Mouse (Mus musculus) midbrain, embryonic 14.5 days (tissue): ENCODE data around the gene Arl15. TPM values are rescaled to one million over a fixed set of nuclear protein-coding genes. Genes with fewer than 3 reads are reported as not detected.
A peak's percentile ranks its signal among the peaks of the same experiment; 100 is the strongest.

Experiments used
- ATAC-seq: fragments of 200-750 bp; cut with Nextera tagmentation; 2 replicates; pipeline ENCODE4 v1.8.0; 2017; ENCODE audit warnings: moderate number of reproducible peaks, moderate library complexity; ENCODE audit not compliant: low FRiP score, low TSS enrichment
- DNase-seq: peaks from one replicate; pipeline ENCODE4 v3.0.0-alpha.2; 2015
- H3K27ac ChIP-seq: fragments of 300-500 bp; sonication (generic); replicated peaks from 2 replicates; pipeline ENCODE4 v1.5.1; 2014; ENCODE audit warnings: mild to moderate bottlenecking, low read depth, low read length, moderate library complexity
- H3K27me3 ChIP-seq: fragments of 300-500 bp; sonication (generic); 2 replicates; pipeline ENCODE4 v1.6.1; 2014; ENCODE audit warnings: low read length, control low read depth, mixed read lengths; ENCODE audit not compliant: control insufficient read depth, insufficient read depth
- H3K36me3 ChIP-seq: fragments of 300-500 bp; sonication (generic); 2 replicates; pipeline ENCODE4 v1.6.1; 2014; ENCODE audit warnings: low read length, control low read depth; ENCODE audit not compliant: control insufficient read depth, insufficient read depth
- H3K4me1 ChIP-seq: fragments of 300-500 bp; sonication (generic); 2 replicates; pipeline ENCODE4 v1.6.1; 2014; ENCODE audit warnings: mild to moderate bottlenecking, antibody characterized with exemption, low read length, control low read depth; ENCODE audit not compliant: control insufficient read depth, insufficient read depth
- H3K4me2 ChIP-seq: fragments of 300-500 bp; sonication (generic); 2 replicates; pipeline ENCODE4 v1.6.1; 2014; ENCODE audit warnings: mild to moderate bottlenecking, low read length, moderate library complexity
- H3K4me3 ChIP-seq: fragments of 300-500 bp; sonication (generic); replicated peaks from 2 replicates; pipeline ENCODE4 v1.5.1; 2014; ENCODE audit warnings: low read depth, low read length
- H3K9ac ChIP-seq: fragments of 300-500 bp; sonication (generic); replicated peaks from 2 replicates; pipeline ENCODE4 v1.6.1; 2014; ENCODE audit warnings: mild to moderate bottlenecking, low read length, moderate library complexity
- H3K9me3 ChIP-seq: fragments of 300-500 bp; sonication (generic); 2 replicates; pipeline ENCODE4 v1.6.1; 2016; ENCODE audit warnings: low read length, control low read depth, mixed read lengths; ENCODE audit not compliant: control insufficient read depth
- WGBS: fragments of 180-500 bp; shearing (Covaris S2); extraction: QIAGEN DNeasy Blood & Tissue Kit; methylation state at CpG from one replicate; pipeline ENCODE4 v1.1.7; 2014; 5-methylcytosine and 5-hydroxymethylcytosine counted together
- polyA plus RNA-seq: library from polyadenylated mRNA; unstranded; fragments of >200 nt; fragmentation: Nextera tagmentation; extraction: Ambion mirVana; gene quantifications from 2 replicates; pipeline ENCODE4 v1.2.1, GENCODE M21; 2014

Arl15 gene
- polyA plus RNA-seq, 1 experiment from 2014 or later = 24.5 TPM

DNA sequence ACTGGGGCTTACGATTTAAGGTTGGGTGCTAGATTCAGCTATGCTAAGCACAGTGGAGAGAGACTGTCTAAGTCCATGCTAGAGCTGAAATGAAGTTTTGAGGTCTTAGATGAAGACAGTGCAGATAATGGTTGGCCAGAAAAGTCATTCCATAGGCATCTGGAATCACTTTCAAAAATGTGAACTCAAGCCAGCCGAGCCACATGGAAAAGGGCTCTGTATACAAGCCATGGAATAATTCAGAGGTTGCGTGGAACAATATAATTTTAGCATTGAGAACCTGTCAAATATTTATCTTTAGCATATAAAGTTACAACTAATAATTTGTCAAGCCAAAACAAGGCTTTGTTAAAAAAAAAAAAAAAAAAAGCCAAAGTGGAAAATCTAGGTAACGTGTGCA lies 182.6 kb downstream of the Arl15 start:
- no peak for ATAC-seq
- H3K4me2 ChIP-seq = no peak overlapping the region
- H3K9me3 ChIP-seq = no peaks in the 10 kb centered on the region
- peaks cover 3% of the 10 kb centered on the region; the same call in 1 of the 2 replicates for H3K27me3 ChIP-seq
- no peak for DNase-seq
- H3K4me1 ChIP-seq = peaks cover 12% of the 10 kb centered on the region
- 92% methylated on average over 4 of the region's 4 CpGs for WGBS
- no peak overlapping the region for H3K9ac ChIP-seq
- H3K4me3 ChIP-seq = no peak overlapping the region
- H3K36me3 ChIP-seq = no peaks in the 10 kb centered on the region
- no peak overlapping the region for H3K27ac ChIP-seq

DNA sequence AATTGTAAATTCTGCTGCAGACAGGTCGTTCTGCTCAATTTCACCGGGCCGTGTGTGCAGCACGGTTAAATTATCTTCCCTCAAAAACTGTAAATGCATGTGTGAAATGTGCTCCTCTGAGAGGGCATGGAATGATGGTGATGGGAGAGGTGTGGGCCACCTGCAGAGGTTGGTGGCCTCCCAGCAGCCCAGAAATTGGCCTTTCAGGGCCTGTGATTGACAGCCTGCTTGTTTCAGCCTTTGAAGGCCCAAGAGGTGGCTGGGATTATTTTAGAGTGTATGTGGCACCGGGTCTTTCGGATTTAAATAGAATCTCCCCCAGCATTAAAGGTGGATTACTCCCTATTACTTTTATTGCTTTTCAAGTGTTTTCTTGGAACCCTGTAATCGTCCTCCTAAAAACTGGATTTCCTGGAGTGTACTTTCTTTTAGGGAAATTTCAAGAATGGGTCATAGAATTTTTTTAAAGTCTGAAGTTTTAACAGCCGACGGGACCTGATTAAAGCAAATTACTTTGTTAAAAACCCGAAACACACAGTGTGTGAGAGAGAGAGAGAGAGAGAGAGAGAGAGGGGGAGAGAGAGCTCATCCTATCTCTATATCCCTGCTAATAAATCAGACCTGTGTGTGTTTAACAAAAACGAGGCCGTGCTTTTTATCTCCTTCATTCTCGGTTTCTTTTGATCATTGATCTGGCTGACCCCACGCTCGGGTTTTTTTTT lies 186.6 kb downstream of the Arl15 start:
- WGBS = 15% methylated on average over 15 of the region's 15 CpGs
- Histone ChIP-seq H3K36me3 (no peaks in the 10 kb centered on the region), H3K4me1 (peaks cover 10% of the 10 kb centered on the region), H3K27me3 (peaks cover 3% of the 10 kb centered on the region; the same call in 1 of the 2 replicates), H3K27ac (no peak overlapping the region), H3K9me3 (no peaks in the 10 kb centered on the region), H3K4me3 (no peak overlapping the region), H3K4me2 (peak overlapping the region; percentile 13), H3K9ac (no peak overlapping the region)
- ATAC-seq (no peak), DNase-seq (no peak)

GRCm38 (mm10) chr13:113981461-113982000 lies 187.2 kb downstream of the Arl15 start:
- H3K36me3 ChIP-seq = no peaks in the 10 kb centered on the region
- no peak overlapping the region for H3K9ac ChIP-seq
- no peak overlapping the region for H3K4me3 ChIP-seq
- DNase-seq (peak; percentile 63), ATAC-seq (peak; percentile 53; the same call in 1 of the 2 replicates)
- H3K9me3 ChIP-seq = no peaks in the 10 kb centered on the region
- H3K27ac ChIP-seq = no peak overlapping the region
- peaks cover 3% of the 10 kb centered on the region; the same call in 1 of the 2 replicates for H3K27me3 ChIP-seq
- H3K4me2 ChIP-seq = peak overlapping the region; percentile 13
- H3K4me1 ChIP-seq = peaks cover 10% of the 10 kb centered on the region
- 6% methylated on average over 9 of the region's 9 CpGs for WGBS

GRCm38 (mm10) chr13:113983633-113984032 lies 189.3 kb downstream of the Arl15 start:
- Histone ChIP-seq H3K9me3 (no peaks in the 10 kb centered on the region), H3K27me3 (peaks cover 3% of the 10 kb centered on the region; the same call in 1 of the 2 replicates), H3K27ac (no peak overlapping the region), H3K9ac (no peak overlapping the region), H3K36me3 (no peaks in the 10 kb centered on the region), H3K4me3 (no peak overlapping the region), H3K4me2 (no peak overlapping the region), H3K4me1 (peaks cover 10% of the 10 kb centered on the region)
- 73% methylated on average over 6 of the region's 6 CpGs for WGBS
- ATAC-seq (no peak), DNase-seq (no peak)

DNA sequence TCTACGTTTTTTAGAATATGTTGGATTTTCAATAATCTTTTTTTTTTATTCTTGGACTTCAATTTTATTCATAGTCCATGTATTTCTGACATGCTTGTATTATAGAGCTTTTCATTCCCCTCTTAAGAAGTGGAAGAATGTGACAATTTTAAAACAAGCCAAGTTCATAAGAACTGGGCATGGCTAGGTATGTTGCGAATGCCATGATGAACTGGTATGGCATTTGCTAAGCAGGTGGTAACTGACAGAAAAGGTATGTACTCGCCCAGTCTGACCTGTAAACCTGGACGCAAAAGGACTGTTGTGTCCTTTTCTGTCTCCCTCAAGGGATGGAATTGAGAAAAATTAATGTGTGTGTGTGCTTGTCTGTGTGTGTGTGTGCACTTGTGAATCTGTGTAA lies 190.2 kb downstream of the Arl15 start:
- Histone ChIP-seq H3K4me1 (peaks cover 10% of the 10 kb centered on the region), H3K9ac (no peak overlapping the region), H3K4me2 (no peak overlapping the region), H3K27ac (no peak overlapping the region), H3K4me3 (no peak overlapping the region), H3K36me3 (no peaks in the 10 kb centered on the region), H3K27me3 (peaks cover 3% of the 10 kb centered on the region; the same call in 1 of the 2 replicates), H3K9me3 (no peaks in the 10 kb centered on the region)
- DNase-seq (no peak), ATAC-seq (no peak)
- 97% methylated on average over 4 of the region's 4 CpGs for WGBS

- 91% methylated on average over 13 of the region's 13 CpGs for WGBS
- Histone ChIP-seq H3K9me3 (no peaks in the 10 kb centered on the region), H3K4me2 (no peak overlapping the region), H3K27ac (no peak overlapping the region), H3K9ac (no peak overlapping the region), H3K4me3 (no peak overlapping the region), H3K27me3 (no peaks in the 10 kb centered on the region), H3K4me1 (peaks cover 1% of the 10 kb centered on the region; the same call in 1 of the 2 replicates), H3K36me3 (no peaks in the 10 kb centered on the region)
- peak; percentile 57 for DNase-seq
- ATAC-seq = no peak; the same call in 1 of the 2 replicates
Observed at GRCm38 (mm10) chr13:113986864-113987562, 192.7 kb downstream of the Arl15 start.

- Histone ChIP-seq H3K36me3 (no peaks in the 10 kb centered on the region), H3K4me3 (no peak overlapping the region), H3K27me3 (no peaks in the 10 kb centered on the region), H3K4me2 (no peak overlapping the region), H3K9ac (no peak overlapping the region), H3K27ac (no peak overlapping the region), H3K9me3 (no peaks in the 10 kb centered on the region), H3K4me1 (0 out of 2 replicates have a peak, but pooled peaks cover 3% of the 10 kb centered on the region)
- 93% methylated on average over 3 of the region's 3 CpGs for WGBS
- no peak for DNase-seq
- no peak for ATAC-seq
Observed at GRCm38 (mm10) chr13:113990247-113990646, 195.9 kb downstream of the Arl15 start.

DNA sequence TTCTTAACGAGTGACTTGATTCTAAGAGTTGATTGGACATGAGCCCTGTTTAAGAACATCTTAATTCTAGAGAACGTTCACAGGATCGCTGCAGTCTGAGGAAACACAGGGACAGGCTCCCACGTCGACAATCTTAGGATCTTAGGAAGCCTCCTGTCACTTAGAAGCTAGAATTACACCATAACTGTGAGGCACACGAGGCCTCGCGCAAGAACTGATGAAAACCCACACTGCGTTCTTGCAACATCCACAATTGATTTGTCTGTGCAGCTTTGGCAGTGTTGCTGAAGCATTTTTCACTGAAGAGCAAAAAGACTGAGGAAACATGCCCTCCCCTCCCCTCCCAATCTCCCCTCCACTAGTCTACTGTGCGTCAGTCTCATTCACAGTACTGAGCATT lies 196.4 kb downstream of the Arl15 start:
- Histone ChIP-seq H3K4me2 (no peak overlapping the region), H3K36me3 (no peaks in the 10 kb centered on the region), H3K27me3 (no peaks in the 10 kb centered on the region), H3K9ac (no peak overlapping the region), H3K27ac (no peak overlapping the region), H3K4me1 (0 out of 2 replicates have a peak, but pooled peaks cover 3% of the 10 kb centered on the region), H3K9me3 (no peaks in the 10 kb centered on the region), H3K4me3 (no peak overlapping the region)
- ATAC-seq (no peak), DNase-seq (no peak)
- 76% methylated on average over 10 of the region's 10 CpGs for WGBS
